Mouse (Mus musculus) forebrain, postnatal 0 days (tissue): Measurements from ENCODE around the gene Dap. TPM values are rescaled to one million over a fixed set of nuclear protein-coding genes. Genes with fewer than 3 reads are reported as not detected.

Source experiments
- ATAC-seq: fragments of 200-750 bp; cut with Nextera tagmentation; 2 replicates; pipeline ENCODE4 v1.8.0; 2017; ENCODE audit warnings: mild to moderate bottlenecking, moderate library complexity
- DNase-seq: peaks from one replicate; pipeline ENCODE4 v3.0.0-alpha.2; 2015
- H3K27ac ChIP-seq: fragments of 300-500 bp; sonication (generic); 2 replicates; pipeline ENCODE4 v1.5.1; 2014; ENCODE audit warnings: low read depth, mild to moderate bottlenecking, antibody characterized with exemption, low read length, moderate library complexity, mixed read lengths
- H3K27me3 ChIP-seq: fragments of 300-500 bp; sonication (generic); 2 replicates; pipeline ENCODE4 v1.6.1; 2014; ENCODE audit warnings: mild to moderate bottlenecking, low read length, mixed read lengths; ENCODE audit not compliant: insufficient read depth
- H3K36me3 ChIP-seq: fragments of 300-500 bp; sonication (generic); 2 replicates; pipeline ENCODE4 v1.6.1; 2014; ENCODE audit warnings: mild to moderate bottlenecking, moderate library complexity; ENCODE audit not compliant: insufficient read depth
- H3K4me1 ChIP-seq: fragments of 300-500 bp; sonication (generic); 2 replicates; pipeline ENCODE4 v1.6.1; 2014; ENCODE audit warnings: antibody characterized with exemption; ENCODE audit not compliant: insufficient read depth
- H3K4me2 ChIP-seq: fragments of 300-500 bp; sonication (generic); 2 replicates; pipeline ENCODE4 v1.6.1; 2014; ENCODE audit warnings: low read depth, mild to moderate bottlenecking, moderate library complexity
- H3K4me3 ChIP-seq: fragments of 300-500 bp; sonication (generic); 2 replicates; pipeline ENCODE4 v1.5.1; 2014; ENCODE audit warnings: low read depth, low read length, mixed read lengths
- H3K9ac ChIP-seq: fragments of 300-500 bp; sonication (generic); 2 replicates; pipeline ENCODE4 v1.6.1; 2014; ENCODE audit warnings: mild to moderate bottlenecking
- H3K9me3 ChIP-seq: fragments of 300-500 bp; sonication (generic); 2 replicates; pipeline ENCODE4 v1.6.1; 2016; ENCODE audit warnings: low read length
- CTCF ChIP-seq: sonication (generic); IDR thresholded peaks from 2 replicates; pipeline ENCODE4 v1.5.1; 2016; ENCODE audit warnings: antibody characterized with exemption, control low read depth, low read depth
- WGBS: fragments of 180-500 bp; shearing (Covaris S2); extraction: QIAGEN DNeasy Blood & Tissue Kit; methylation state at CpG from one replicate; pipeline ENCODE4 v1.1.7; 2014; 5-methylcytosine and 5-hydroxymethylcytosine counted together
- polyA plus RNA-seq: library from polyadenylated mRNA; unstranded; fragments of >200 nt; fragmentation: Nextera tagmentation; extraction: Ambion mirVana; gene quantifications from 2 replicates; pipeline ENCODE4 v1.2.1, GENCODE M21; 2015
- total RNA-seq: library from RNA; depleted of rRNA; stranded (reverse); fragments of >200 nt; gene quantifications from 2 replicates; pipeline ENCODE4 v1.2.3, GENCODE M21; 2014

Dap gene
- total and polyA plus RNA-seq, 2 experiments from 2014 or later: 16.1 to 22.6 TPM

- H3K27ac ChIP-seq: no peak overlapping the region
- no peak overlapping the region for H3K4me3 ChIP-seq
- no peaks in the 10 kb centered on the region for H3K9me3 ChIP-seq
- H3K27me3 ChIP-seq: no peaks in the 10 kb centered on the region
- no peak for TF ChIP-seq CTCF
- ATAC-seq (peak; percentile 76), DNase-seq (peak; percentile 59)
- H3K4me2 ChIP-seq: no peak overlapping the region
- H3K9ac ChIP-seq: no peak overlapping the region
- WGBS: 61% methylated on average over 9 of the region's 9 CpGs
- H3K4me1 ChIP-seq: peaks cover 11% of the 10 kb centered on the region; the same call in 1 of the 2 replicates
- no peaks in the 10 kb centered on the region for H3K36me3 ChIP-seq
Observed at GRCm38 (mm10) chr15:31247035-31247434, 22.9 kb downstream of the Dap start.

GRCm38 (mm10) chr15:31248882-31249281 is 24.8 kb downstream of the Dap start:
- WGBS: 74% methylated on average over 7 of the region's 7 CpGs
- no peak overlapping the region for H3K27ac ChIP-seq
- DNase-seq (no peak), ATAC-seq (no peak)
- no peaks in the 10 kb centered on the region for H3K36me3 ChIP-seq
- no peak overlapping the region for H3K4me2 ChIP-seq
- peaks cover 11% of the 10 kb centered on the region; the same call in 1 of the 2 replicates for H3K4me1 ChIP-seq
- H3K4me3 ChIP-seq: no peak overlapping the region
- no peak for TF ChIP-seq CTCF
- no peaks in the 10 kb centered on the region for H3K9me3 ChIP-seq
- H3K27me3 ChIP-seq: no peaks in the 10 kb centered on the region
- no peak overlapping the region for H3K9ac ChIP-seq

DNA sequence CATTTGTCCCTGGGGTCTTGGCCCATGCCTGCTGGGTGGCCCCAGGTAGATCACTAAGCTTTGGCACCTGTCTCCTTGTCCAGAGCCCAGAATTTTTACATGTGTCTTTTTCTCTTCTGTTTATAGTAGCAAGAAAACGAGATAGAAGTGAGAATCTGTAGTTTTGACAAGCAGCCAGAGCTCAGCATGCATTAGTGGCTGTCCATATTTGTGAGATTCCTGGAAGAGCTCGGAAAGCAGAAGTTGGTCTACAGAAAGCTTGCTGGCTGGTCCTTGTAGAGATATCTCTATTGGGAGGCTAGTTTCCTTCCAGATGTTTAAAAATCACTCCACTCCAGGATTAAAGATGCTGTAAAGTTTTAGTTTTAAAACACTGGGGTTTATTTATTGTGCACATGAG is 25.9 kb downstream of the Dap start:
- no peak overlapping the region for H3K4me3 ChIP-seq
- DNase-seq (no peak), ATAC-seq (no peak)
- 30% methylated on average over 2 of the region's 2 CpGs for WGBS
- H3K4me1 ChIP-seq: peaks cover 11% of the 10 kb centered on the region; the same call in 1 of the 2 replicates
- no peaks in the 10 kb centered on the region for H3K27me3 ChIP-seq
- no peak for TF ChIP-seq CTCF
- H3K4me2 ChIP-seq: no peak overlapping the region
- H3K36me3 ChIP-seq: no peaks in the 10 kb centered on the region
- no peak overlapping the region for H3K27ac ChIP-seq
- H3K9me3 ChIP-seq: no peaks in the 10 kb centered on the region
- H3K9ac ChIP-seq: no peak overlapping the region

GRCm38 (mm10) chr15:31250676-31251075 is 26.6 kb downstream of the Dap start:
- Histone ChIP-seq H3K27me3 (no peaks in the 10 kb centered on the region), H3K4me2 (no peak overlapping the region), H3K9ac (no peak overlapping the region), H3K27ac (no peak overlapping the region), H3K4me1 (peaks cover 11% of the 10 kb centered on the region; the same call in 1 of the 2 replicates), H3K4me3 (no peak overlapping the region), H3K9me3 (no peaks in the 10 kb centered on the region), H3K36me3 (no peaks in the 10 kb centered on the region)
- no peak for TF ChIP-seq CTCF
- DNase-seq: no peak
- 40% methylated on average over 3 of the region's 3 CpGs for WGBS
- no peak for ATAC-seq

DNA sequence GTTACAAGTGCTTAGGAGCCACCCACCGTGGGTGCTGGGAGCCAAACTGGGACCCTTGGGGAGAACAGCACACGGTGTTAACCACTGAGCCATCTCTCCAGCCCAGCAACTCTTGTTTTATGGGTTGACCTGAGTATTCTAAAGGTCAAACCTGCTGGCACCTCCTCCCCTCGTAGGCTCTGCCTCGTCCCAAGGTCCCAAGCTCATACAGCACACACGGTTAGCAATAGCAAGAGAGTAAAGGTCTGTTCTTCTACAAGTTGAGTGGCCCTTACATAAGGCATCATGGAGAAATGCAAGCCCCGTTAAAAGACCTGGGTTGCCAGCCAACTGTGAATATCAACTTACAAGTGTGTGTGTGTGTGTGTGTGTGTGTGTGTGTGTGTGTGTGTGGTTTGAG is 27.1 kb downstream of the Dap start:
- no peak overlapping the region for H3K4me2 ChIP-seq
- no peaks in the 10 kb centered on the region for H3K27me3 ChIP-seq
- H3K9ac ChIP-seq: no peak overlapping the region
- no peaks in the 10 kb centered on the region for H3K9me3 ChIP-seq
- ATAC-seq (no peak), DNase-seq (no peak)
- no peak overlapping the region for H3K4me3 ChIP-seq
- no peak overlapping the region for H3K27ac ChIP-seq
- 95% methylated on average over 6 of the region's 6 CpGs for WGBS
- H3K4me1 ChIP-seq: peaks cover 11% of the 10 kb centered on the region; the same call in 1 of the 2 replicates
- TF ChIP-seq CTCF: no peak
- H3K36me3 ChIP-seq: no peaks in the 10 kb centered on the region

GRCm38 (mm10) chr15:31252590-31253311 is 28.6 kb downstream of the Dap start:
- no peaks in the 10 kb centered on the region for H3K36me3 ChIP-seq
- TF ChIP-seq CTCF: no peak
- H3K9ac ChIP-seq: no peak overlapping the region
- H3K4me1 ChIP-seq: 0 out of 2 replicates have a peak, but pooled peaks cover 3% of the 10 kb centered on the region
- WGBS: 80% methylated on average over 16 of the region's 16 CpGs
- H3K27ac ChIP-seq: no peak overlapping the region
- DNase-seq: no peak
- no peak for ATAC-seq
- no peak overlapping the region for H3K4me2 ChIP-seq
- no peaks in the 10 kb centered on the region for H3K9me3 ChIP-seq
- no peaks in the 10 kb centered on the region for H3K27me3 ChIP-seq
- H3K4me3 ChIP-seq: no peak overlapping the region

- H3K4me2 ChIP-seq: no peak overlapping the region
- H3K27me3 ChIP-seq: no peaks in the 10 kb centered on the region
- H3K9ac ChIP-seq: no peak overlapping the region
- H3K36me3 ChIP-seq: no peaks in the 10 kb centered on the region
- H3K9me3 ChIP-seq: no peaks in the 10 kb centered on the region
- no peak overlapping the region for H3K27ac ChIP-seq
- 74% methylated on average over 8 of the region's 8 CpGs for WGBS
- TF ChIP-seq CTCF: 0 out of 2 replicates have a peak, but pooled peaks have one; percentile 13
- no peak for DNase-seq
- no peak overlapping the region for H3K4me3 ChIP-seq
- 0 out of 2 replicates have a peak, but pooled peaks cover 3% of the 10 kb centered on the region for H3K4me1 ChIP-seq
- ATAC-seq: no peak
Observed at GRCm38 (mm10) chr15:31253380-31253779, 29.3 kb downstream of the Dap start.
